Mouse (Mus musculus) heart, adult 18-20 months (tissue): ENCODE data around the gene Tdgf1. TPM values are rescaled to one million over a fixed set of nuclear protein-coding genes. Genes with fewer than 3 reads are reported as not detected.

Source experiments
- DNase-seq, 2 experiments: peaks; one replicate each; pipeline ENCODE4 v3.0.0; 2021 to 2022; ENCODE audit warnings: mixed read lengths in 1 of 2
- total RNA-seq, 2 experiments: library from RNA; stranded (reverse); gene quantifications; 2 replicates each; pipeline ENCODE4 v1.2.3; 2021

The Tdgf1 gene
- total RNA-seq, 2 experiments from 2014 or later: not detected

GRCm38 (mm10) chr9:110953550-110954461 lies 7.8 kb upstream of the Tdgf1 start:
- peak; percentile 80 to 91 for DNase-seq

- DNase-seq: no peak
These were observed 7.1 kb upstream of the Tdgf1 start for GRCm38 (mm10) chr9:110952931-110953549.

- DNase-seq: peak; percentile 47 to 63
These were observed 6.4 kb upstream of the Tdgf1 start for GRCm38 (mm10) chr9:110952398-110952797.

- no peak for DNase-seq
These were observed 5.9 kb upstream of the Tdgf1 start for GRCm38 (mm10) chr9:110951866-110952265.

- no peak for DNase-seq
These were observed 5.4 kb upstream of the Tdgf1 start, which contains the start of gene Lrrc2 for GRCm38 (mm10) chr9:110951397-110951796. Gene Lrrc2, plus strand, starts transcription at chr9:110951545.

- no peak for DNase-seq
These were observed 4.2 kb upstream of the Tdgf1 start for GRCm38 (mm10) chr9:110950109-110950508.

- no peak for DNase-seq
These were observed 2.9 kb upstream of the Tdgf1 start for GRCm38 (mm10) chr9:110948813-110949310.

- DNase-seq: no peak
These were observed 1.9 kb upstream of the Tdgf1 start for GRCm38 (mm10) chr9:110947900-110948299.

- DNase-seq: no peak
These were observed 1.3 kb upstream of the Tdgf1 start for GRCm38 (mm10) chr9:110947261-110947661.

GRCm38 (mm10) chr9:110946548-110947044 lies 638 bp upstream of the Tdgf1 start:
- no peak for DNase-seq

GRCm38 (mm10) chr9:110945343-110945742 lies 615 bp downstream of the Tdgf1 start:
- DNase-seq: no peak

GRCm38 (mm10) chr9:110944265-110944664 lies 1.7 kb downstream of the Tdgf1 start:
- no peak for DNase-seq

- DNase-seq: no peak
These were observed 8.2 kb downstream of the Tdgf1 start for GRCm38 (mm10) chr9:110937506-110938490.

- DNase-seq: peak; percentile 57 to 69
These were observed 10.0 kb downstream of the Tdgf1 start for GRCm38 (mm10) chr9:110935941-110936340.

GRCm38 (mm10) chr9:110933850-110934437 lies 12.0 kb downstream of the Tdgf1 start:
- DNase-seq: peak; percentile 33 to 64

GRCm38 (mm10) chr9:110931573-110931972 lies 14.4 kb downstream of the Tdgf1 start:
- no peak for DNase-seq

- peak; percentile 68 to 91 for DNase-seq
These were observed 23.2 kb downstream of the Tdgf1 start for GRCm38 (mm10) chr9:110922759-110923158.

GRCm38 (mm10) chr9:110920665-110921419 lies 25.1 kb downstream of the Tdgf1 start:
- peak; percentile 20 to 44 for DNase-seq

GRCm38 (mm10) chr9:110916786-110917185 lies 29.2 kb downstream of the Tdgf1 start, which contains the start of gene Fam240a:
Gene Fam240a, minus strand, starts transcription at chr9:110916861.
- no peak for DNase-seq

GRCm38 (mm10) chr9:110915466-110915865 lies 30.5 kb downstream of the Tdgf1 start:
- DNase-seq: no peak
